Comparison of ENCODE assay signal across 7 mouse cellular contexts in the genomic region with DNA sequence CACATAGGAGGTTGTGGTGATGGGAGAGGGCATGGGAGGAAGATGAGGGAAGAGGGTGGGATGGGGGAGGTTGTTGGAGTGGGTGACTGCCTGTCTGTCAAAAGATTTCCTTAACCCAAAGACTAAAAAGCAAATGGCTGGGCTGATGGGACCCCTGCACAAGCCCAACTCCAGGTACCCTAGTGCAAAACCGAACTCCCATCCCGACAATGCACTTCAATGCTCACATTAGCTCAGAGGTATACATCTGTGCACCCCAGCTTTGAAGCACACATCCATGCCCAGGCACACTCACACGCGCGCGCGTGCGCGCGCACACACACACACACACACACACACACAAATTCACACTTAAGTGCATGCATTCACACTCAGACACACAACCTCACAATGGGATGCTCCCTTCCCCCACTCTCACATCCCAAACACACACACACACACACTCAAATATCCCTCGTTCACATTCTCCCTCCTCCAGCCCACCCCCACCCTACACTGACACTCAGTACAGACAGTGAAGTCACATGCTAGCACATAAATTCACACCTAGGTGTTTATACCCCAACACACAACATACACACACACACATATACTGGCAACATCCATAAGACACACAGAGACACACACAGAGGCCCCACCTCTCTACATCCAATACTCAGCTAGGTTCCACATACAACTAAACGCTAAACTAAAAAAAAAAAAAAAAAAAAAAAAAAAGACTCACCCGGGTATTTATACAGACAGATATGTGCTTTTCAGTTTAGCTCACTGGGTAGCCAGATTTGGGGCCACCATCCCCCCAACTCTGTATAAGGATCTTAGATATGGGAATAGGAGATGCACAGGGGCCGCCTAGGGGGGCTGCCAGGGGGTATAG. TPM values are rescaled to one million over a fixed set of nuclear protein-coding genes. Genes with fewer than 3 reads are reported as not detected.
DNase-seq lines count a peak whose midpoint lies in the region; ATAC-seq and TF ChIP-seq lines count a peak whose summit lies in the region.

No protein-coding gene starts in this region.

- H3K4me1 ChIP-seq in lung, postnatal 0 days (ENCODE audit: insufficient read depth, low read depth, low read length) = peaks cover 14% of the 10 kb centered on the region; the same call in 1 of the 2 replicates
- H3K4me1 ChIP-seq in forebrain, embryonic 15.5 days = peaks cover 31% of the 10 kb centered on the region
- H3K4me1 ChIP-seq in limb, embryonic 15.5 days = peaks cover 55% of the 10 kb centered on the region
- peaks cover 48% of the 10 kb centered on the region for H3K4me1 ChIP-seq in stomach, embryonic 16.5 days (ENCODE audit: control insufficient read depth, insufficient read depth, low read length)

- no peaks in the 10 kb centered on the region for H3K9me3 ChIP-seq in lung, postnatal 0 days (ENCODE audit: low read length)
- H3K9me3 ChIP-seq in forebrain, embryonic 15.5 days = no peaks in the 10 kb centered on the region
- H3K9me3 ChIP-seq in limb, embryonic 15.5 days = no peaks in the 10 kb centered on the region
- no peaks in the 10 kb centered on the region for H3K9me3 ChIP-seq in stomach, embryonic 16.5 days (replicated peaks; ENCODE audit: control insufficient read depth, low read length)

- H3K9ac ChIP-seq in lung, postnatal 0 days (replicated peaks; ENCODE audit: low read depth) = peak overlapping the region; percentile 48; the same call in 1 of the 2 replicates
- H3K9ac ChIP-seq in forebrain, embryonic 15.5 days (replicated peaks) = no peak overlapping the region
- peak overlapping the region; percentile 67 for H3K9ac ChIP-seq in limb, embryonic 15.5 days
- peak overlapping the region; percentile 84 for H3K9ac ChIP-seq in stomach, embryonic 16.5 days (ENCODE audit: low read length)

- peak overlapping the region; percentile 83 for H3K27ac ChIP-seq in lung, postnatal 0 days (ENCODE audit: low read length)
- no peak overlapping the region for H3K27ac ChIP-seq in forebrain, embryonic 15.5 days (replicated peaks)
- H3K27ac ChIP-seq in limb, embryonic 15.5 days = peak overlapping the region; percentile 100
- H3K27ac ChIP-seq in stomach, embryonic 16.5 days (ENCODE audit: low read length) = peak overlapping the region; percentile 98

- DNase-seq in lung, postnatal 0 days (ENCODE audit: low spot score) = no peak
- DNase-seq in lung, postnatal 36 days = no peak
- DNase-seq in frontal cortex, postnatal 10 days (ENCODE audit: low spot score in 2 of 2) = no peak

- H3K4me2 ChIP-seq in lung, postnatal 0 days (replicated peaks; ENCODE audit: low read depth, low read length) = peak overlapping the region; percentile 44
- H3K4me2 ChIP-seq in forebrain, embryonic 15.5 days (replicated peaks) = peak overlapping the region; percentile 28; the same call in 1 of the 2 replicates
- H3K4me2 ChIP-seq in limb, embryonic 15.5 days = peak overlapping the region; percentile 66
- peak overlapping the region; percentile 59 for H3K4me2 ChIP-seq in stomach, embryonic 16.5 days (ENCODE audit: low read depth, low read length)

- TF ChIP-seq EP300 in lung, postnatal 0 days (IDR thresholded peaks at IDR 0.05) = no peak

- H3K27me3 ChIP-seq in lung, postnatal 0 days (replicated peaks; ENCODE audit: insufficient read depth, low read length) = no peaks in the 10 kb centered on the region
- no peaks in the 10 kb centered on the region for H3K27me3 ChIP-seq in forebrain, embryonic 15.5 days
- H3K27me3 ChIP-seq in limb, embryonic 15.5 days = no peaks in the 10 kb centered on the region
- H3K27me3 ChIP-seq in stomach, embryonic 16.5 days (ENCODE audit: control insufficient read depth, insufficient read depth, low read length) = no peaks in the 10 kb centered on the region

- no peak for ATAC-seq in lung, postnatal 0 days
- ATAC-seq in forebrain, embryonic 15.5 days (replicated peaks) = no peak
- ATAC-seq in limb, embryonic 15.5 days (ENCODE audit: insufficient number of reproducible peaks, low FRiP score, low TSS enrichment, low read depth) = no peak
- no peak for ATAC-seq in stomach, embryonic 16.5 days (ENCODE audit: insufficient read depth, low FRiP score)
- ATAC-seq in CD4-positive, CD25-positive, alpha-beta regulatory T cell, adult 4 months = no peak

- WGBS in lung, postnatal 0 days = 52% methylated on average over 14 of the region's 14 CpGs
- whole genome bisulfite sequencing in forebrain, embryonic 15.5 days = 76% methylated on average over 14 of the region's 14 CpGs
- WGBS in limb, embryonic 15.5 days = 30% methylated on average over 14 of the region's 14 CpGs
- 54% methylated on average over 14 of the region's 14 CpGs for WGBS in stomach, embryonic 16.5 days

- H3K36me3 ChIP-seq in lung, postnatal 0 days (ENCODE audit: insufficient read depth, low read length) = no peaks in the 10 kb centered on the region
- H3K36me3 ChIP-seq in forebrain, embryonic 15.5 days = peaks cover 4% of the 10 kb centered on the region; the same call in 1 of the 2 replicates
- peaks cover 17% of the 10 kb centered on the region for H3K36me3 ChIP-seq in limb, embryonic 15.5 days
- no peaks in the 10 kb centered on the region for H3K36me3 ChIP-seq in stomach, embryonic 16.5 days (ENCODE audit: control insufficient read depth, insufficient read depth, low read length)

- TF ChIP-seq CTCF in lung, postnatal 0 days (IDR thresholded peaks at IDR 0.05) = no peak

- H3K4me3 ChIP-seq in lung, postnatal 0 days (ENCODE audit: low read depth, low read length) = peak overlapping the region; percentile 28
- no peak overlapping the region for H3K4me3 ChIP-seq in forebrain, embryonic 15.5 days
- H3K4me3 ChIP-seq in limb, embryonic 15.5 days = peak overlapping the region; percentile 50
- peak overlapping the region; percentile 50 for H3K4me3 ChIP-seq in stomach, embryonic 16.5 days (replicated peaks; ENCODE audit: low read length)

RNA-seq across cellular contexts. Expression of a gene that starts 31.1 kb away (rescaled TPM):
- 290 and 299 TPM in 2 replicates for polyA plus RNA-seq in lung, postnatal 0 days (2015; fragmentation: Nextera tagmentation; extraction: Ambion mirVana)
- polyA plus RNA-seq in forebrain, embryonic 15.5 days (2015; fragmentation: Nextera tagmentation; extraction: Ambion mirVana) = 369 and 379 TPM in 2 replicates
- polyA plus RNA-seq in limb, embryonic 15.5 days (2015; fragmentation: Nextera tagmentation; extraction: Ambion mirVana) = 370 and 413 TPM in 2 replicates
- polyA plus RNA-seq in stomach, embryonic 16.5 days (2015; fragmentation: Nextera tagmentation; extraction: Ambion mirVana) = 372 and 388 TPM in 2 replicates
- 100 to 1,000 TPM; 162 to 183 TPM for polyA plus RNA-seq in CD4-positive, CD25-positive, alpha-beta regulatory T cell, adult 4 months (2017; shearing (Covaris generic))

RNA-seq across cellular contexts. Expression of a gene that starts 31.8 kb away (rescaled TPM):
- 20.0 and 21.9 TPM in 2 replicates for polyA plus RNA-seq in lung, postnatal 0 days (2015; fragmentation: Nextera tagmentation; extraction: Ambion mirVana)
- 24.7 and 27.4 TPM in 2 replicates for polyA plus RNA-seq in forebrain, embryonic 15.5 days (2015; fragmentation: Nextera tagmentation; extraction: Ambion mirVana)
- 36.5 and 36.6 TPM in 2 replicates for polyA plus RNA-seq in limb, embryonic 15.5 days (2015; fragmentation: Nextera tagmentation; extraction: Ambion mirVana)
- polyA plus RNA-seq in stomach, embryonic 16.5 days (2015; fragmentation: Nextera tagmentation; extraction: Ambion mirVana) = 24.6 TPM in 2 replicates
- 10 to 100 TPM; 18.1 to 21.3 TPM for polyA plus RNA-seq in CD4-positive, CD25-positive, alpha-beta regulatory T cell, adult 4 months (2017; shearing (Covaris generic))

RNA-seq across cellular contexts. Expression of a gene that starts 33.2 kb away (rescaled TPM):
- polyA plus RNA-seq in lung, postnatal 0 days (2015; fragmentation: Nextera tagmentation; extraction: Ambion mirVana) = 20.1 and 20.4 TPM in 2 replicates
- polyA plus RNA-seq in forebrain, embryonic 15.5 days (2015; fragmentation: Nextera tagmentation; extraction: Ambion mirVana) = 54.0 and 55.3 TPM in 2 replicates
- polyA plus RNA-seq in limb, embryonic 15.5 days (2015; fragmentation: Nextera tagmentation; extraction: Ambion mirVana) = 42.7 and 46.2 TPM in 2 replicates
- polyA plus RNA-seq in stomach, embryonic 16.5 days (2015; fragmentation: Nextera tagmentation; extraction: Ambion mirVana) = 41.9 and 45.4 TPM in 2 replicates
- 100 to 1,000 TPM in 1 of 2 experiments, 10 to 100 TPM in 1; 58.7 to 103 TPM for polyA plus RNA-seq in CD4-positive, CD25-positive, alpha-beta regulatory T cell, adult 4 months (2017; shearing (Covaris generic))

RNA-seq across cellular contexts. Expression of a gene that starts 34.2 kb away (rescaled TPM):
- 5.0 and 5.1 TPM in 2 replicates for polyA plus RNA-seq in lung, postnatal 0 days (2015; fragmentation: Nextera tagmentation; extraction: Ambion mirVana)
- 23.7 and 29.1 TPM in 2 replicates for polyA plus RNA-seq in forebrain, embryonic 15.5 days (2015; fragmentation: Nextera tagmentation; extraction: Ambion mirVana)
- 20.5 and 26.6 TPM in 2 replicates for polyA plus RNA-seq in limb, embryonic 15.5 days (2015; fragmentation: Nextera tagmentation; extraction: Ambion mirVana)
- polyA plus RNA-seq in stomach, embryonic 16.5 days (2015; fragmentation: Nextera tagmentation; extraction: Ambion mirVana) = 8.1 and 8.2 TPM in 2 replicates
- polyA plus RNA-seq in CD4-positive, CD25-positive, alpha-beta regulatory T cell, adult 4 months (2017; shearing (Covaris generic)) = not detected

RNA-seq across cellular contexts. Expression of a gene that starts 59.0 kb away (rescaled TPM):
- 50.9 and 57.7 TPM in 2 replicates for polyA plus RNA-seq in lung, postnatal 0 days (2015; fragmentation: Nextera tagmentation; extraction: Ambion mirVana)
- 91.5 and 95.3 TPM in 2 replicates for polyA plus RNA-seq in forebrain, embryonic 15.5 days (2015; fragmentation: Nextera tagmentation; extraction: Ambion mirVana)
- 62.2 and 68.1 TPM in 2 replicates for polyA plus RNA-seq in limb, embryonic 15.5 days (2015; fragmentation: Nextera tagmentation; extraction: Ambion mirVana)
- polyA plus RNA-seq in stomach, embryonic 16.5 days (2015; fragmentation: Nextera tagmentation; extraction: Ambion mirVana) = 53.4 and 59.7 TPM in 2 replicates
- polyA plus RNA-seq in CD4-positive, CD25-positive, alpha-beta regulatory T cell, adult 4 months (2017; shearing (Covaris generic)) = 10 to 100 TPM; 33.3 to 42.0 TPM
